Mouse (Mus musculus) forebrain, embryonic 10.5 days (tissue): ENCODE measurements around the gene Ceacam15. TPM values are rescaled to one million over a fixed set of nuclear protein-coding genes. Genes with fewer than 3 reads are reported as not detected.
"Not testable (repeated sequence)": the region's sequence is repeated elsewhere in the genome, so short reads cannot be mapped to it uniquely, and the experiment has no call there.

Experiments
- DNase-seq: peaks from one replicate; pipeline ENCODE4 v3.0.0-alpha.2; 2017; ENCODE audit warnings: low spot score; ENCODE audit errors: extremely low spot score
- H3K27ac ChIP-seq: fragments of 300-500 bp; sonication (generic); 2 replicates; pipeline ENCODE4 v1.5.1; 2016; ENCODE audit warnings: mild to moderate bottlenecking
- H3K27me3 ChIP-seq: fragments of 300-500 bp; sonication (generic); 2 replicates; pipeline ENCODE4 v1.6.1; 2016; ENCODE audit warnings: mild to moderate bottlenecking; ENCODE audit not compliant: poor library complexity, severe bottlenecking
- H3K36me3 ChIP-seq: fragments of 300-500 bp; sonication (generic); replicated peaks from 2 replicates; pipeline ENCODE4 v1.6.1; 2016; ENCODE audit warnings: mild to moderate bottlenecking, moderate library complexity
- H3K4me1 ChIP-seq: fragments of 300-500 bp; sonication (generic); 2 replicates; pipeline ENCODE4 v1.6.1; 2016
- H3K4me3 ChIP-seq: fragments of 300-500 bp; sonication (generic); 2 replicates; pipeline ENCODE4 v1.5.1; 2016; ENCODE audit warnings: mild to moderate bottlenecking, moderate library complexity
- H3K9me3 ChIP-seq: fragments of 300-500 bp; sonication (generic); 2 replicates; pipeline ENCODE4 v1.6.1; 2016; ENCODE audit warnings: mild to moderate bottlenecking, moderate library complexity
- WGBS: fragments of 180-500 bp; shearing (Covaris S2); methylation state at CpG from one replicate; pipeline ENCODE4 v1.1.7; 2016; 5-methylcytosine and 5-hydroxymethylcytosine counted together
- polyA plus RNA-seq: library from polyadenylated mRNA; unstranded; fragments of >200 nt; fragmentation: Nextera tagmentation; extraction: Ambion mirVana; gene quantifications from 2 replicates; pipeline ENCODE4 v1.2.1, GENCODE M21; 2016

Gene Ceacam15
- not detected in 2 replicates for polyA plus RNA-seq

DNA sequence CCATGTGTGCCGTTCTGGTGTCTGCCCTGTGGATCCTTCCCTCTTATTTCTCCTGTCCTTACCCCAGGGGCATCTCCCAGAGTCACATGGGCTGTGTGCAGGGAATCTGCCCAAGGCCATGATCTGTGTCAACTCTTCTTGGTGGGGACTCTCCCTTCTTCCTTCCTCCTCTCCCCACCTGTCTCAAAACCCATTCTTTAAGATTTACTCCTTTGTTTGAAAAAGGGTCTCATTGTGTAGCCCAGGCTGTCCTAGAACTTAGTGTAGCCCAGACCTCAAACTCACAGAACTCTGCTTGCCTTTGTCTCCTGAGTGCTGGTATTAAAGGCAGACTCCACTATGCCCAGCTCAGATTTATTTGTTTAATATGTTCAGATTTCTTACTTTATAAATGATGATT is at the start of gene Ceacam15:
Ceacam15 (minus strand) TSS at position 101 of the 400 bp plus-strand sequence.
- Histone ChIP-seq H3K27me3 (no peaks in the 10 kb centered on the region), H3K4me1 (no peaks in the 10 kb centered on the region), H3K4me3 (no peak within 1 kb of the TSS), H3K9me3 (no peaks in the 10 kb centered on the region), H3K27ac (no peak within 1 kb of the TSS), H3K36me3 (no peaks in the 10 kb centered on the region)
- DNase-seq, result no peak
- 72% methylated on average over 1 of the region's 1 CpGs for WGBS

DNA sequence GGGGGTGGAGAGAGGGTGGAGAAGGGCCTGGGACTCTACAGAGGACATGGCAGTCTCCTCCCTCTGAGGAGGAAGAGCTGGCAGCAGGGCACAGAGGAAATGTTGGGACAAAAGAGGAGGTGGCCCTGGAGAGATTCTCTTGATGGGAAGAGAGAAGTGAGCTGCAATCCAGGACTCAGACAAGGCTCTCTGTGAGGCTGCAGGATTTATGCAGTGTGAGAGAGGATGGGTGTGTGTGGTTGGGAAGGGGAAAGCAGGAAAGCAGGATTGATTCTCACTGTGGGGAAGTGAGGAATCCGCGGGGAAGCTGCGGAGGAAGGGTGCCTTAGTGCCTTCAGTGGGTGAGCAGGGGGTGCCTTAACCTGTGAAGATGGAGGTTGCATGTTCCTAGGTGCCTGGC is 47.0 kb upstream of the Ceacam15 start:
- not testable (repeated sequence) for H3K27ac ChIP-seq, H3K4me3 ChIP-seq, H3K4me1 ChIP-seq, DNase-seq, H3K9me3 ChIP-seq, H3K36me3 ChIP-seq, H3K27me3 ChIP-seq
- 72% methylated on average over 3 of the region's 3 CpGs for WGBS

DNA sequence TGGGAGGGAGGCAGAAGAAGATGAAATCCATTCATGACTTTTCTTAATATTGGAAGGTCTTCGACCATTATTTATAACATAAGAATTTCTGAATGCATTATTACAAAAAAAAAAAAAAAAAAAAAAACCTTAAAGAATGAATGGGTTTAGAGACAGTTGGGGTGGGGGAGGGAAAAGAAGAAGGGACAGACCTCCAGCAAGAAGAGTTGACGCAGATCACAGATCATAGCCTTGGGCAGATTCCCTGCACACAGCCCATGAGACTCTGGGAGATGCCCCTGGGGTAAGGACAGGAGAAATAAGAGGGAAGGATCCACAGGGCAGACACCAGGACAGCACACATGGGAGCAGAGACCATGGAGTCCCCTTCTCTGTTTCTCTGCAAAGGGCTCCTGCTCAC is 46.1 kb upstream of the Ceacam15 start, which contains the start of gene Ceacam9:
Ceacam9 (plus strand) TSS at position 301 of the 400 bp plus-strand sequence.
- Histone ChIP-seq H3K27me3 (no peaks in the 10 kb centered on the region), H3K36me3 (no peaks in the 10 kb centered on the region), H3K27ac (no peak within 1 kb of the TSS), H3K9me3 (no peaks in the 10 kb centered on the region), H3K4me3 (no peak within 1 kb of the TSS), H3K4me1 (peaks cover 2% of the 10 kb centered on the region; the same call in 1 of the 2 replicates)
- no peak for DNase-seq
- WGBS, result 86% methylated on average over 2 of the region's 2 CpGs

DNA sequence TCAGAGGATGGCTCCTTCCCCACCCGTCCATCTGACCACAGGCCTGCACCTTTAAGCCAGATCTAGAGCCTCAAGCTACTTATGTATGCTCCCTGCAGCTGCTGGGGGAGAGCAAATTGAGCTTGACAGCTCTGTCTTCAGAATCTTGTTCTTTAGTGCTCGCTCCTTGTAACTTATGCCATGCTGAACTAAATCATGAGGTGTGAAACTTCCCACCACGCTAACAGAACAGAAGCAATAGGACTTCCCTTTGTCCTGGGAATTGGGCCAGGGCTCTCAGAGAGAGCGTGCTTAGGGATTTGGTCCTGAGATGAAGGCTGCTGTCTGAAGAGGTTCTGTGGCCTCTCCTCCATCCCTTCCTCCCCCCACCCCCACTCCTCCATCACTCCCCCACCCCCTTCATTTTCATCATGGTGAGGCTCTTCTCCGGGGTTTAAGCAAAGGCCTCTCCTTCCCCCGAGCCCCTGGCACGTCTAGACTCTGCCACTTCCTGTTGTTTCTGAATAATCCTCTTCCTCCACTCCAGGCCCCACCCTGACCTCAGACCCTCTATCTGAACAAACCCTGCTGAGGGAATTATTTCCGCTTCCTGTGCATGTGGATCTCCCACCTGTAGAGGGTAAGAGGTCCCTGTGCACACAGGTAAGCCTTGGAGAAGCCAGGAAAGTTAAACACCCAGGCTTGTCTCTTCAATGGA is 41.1 kb upstream of the Ceacam15 start:
- WGBS, result 49% methylated on average over 8 of the region's 8 CpGs

DNA sequence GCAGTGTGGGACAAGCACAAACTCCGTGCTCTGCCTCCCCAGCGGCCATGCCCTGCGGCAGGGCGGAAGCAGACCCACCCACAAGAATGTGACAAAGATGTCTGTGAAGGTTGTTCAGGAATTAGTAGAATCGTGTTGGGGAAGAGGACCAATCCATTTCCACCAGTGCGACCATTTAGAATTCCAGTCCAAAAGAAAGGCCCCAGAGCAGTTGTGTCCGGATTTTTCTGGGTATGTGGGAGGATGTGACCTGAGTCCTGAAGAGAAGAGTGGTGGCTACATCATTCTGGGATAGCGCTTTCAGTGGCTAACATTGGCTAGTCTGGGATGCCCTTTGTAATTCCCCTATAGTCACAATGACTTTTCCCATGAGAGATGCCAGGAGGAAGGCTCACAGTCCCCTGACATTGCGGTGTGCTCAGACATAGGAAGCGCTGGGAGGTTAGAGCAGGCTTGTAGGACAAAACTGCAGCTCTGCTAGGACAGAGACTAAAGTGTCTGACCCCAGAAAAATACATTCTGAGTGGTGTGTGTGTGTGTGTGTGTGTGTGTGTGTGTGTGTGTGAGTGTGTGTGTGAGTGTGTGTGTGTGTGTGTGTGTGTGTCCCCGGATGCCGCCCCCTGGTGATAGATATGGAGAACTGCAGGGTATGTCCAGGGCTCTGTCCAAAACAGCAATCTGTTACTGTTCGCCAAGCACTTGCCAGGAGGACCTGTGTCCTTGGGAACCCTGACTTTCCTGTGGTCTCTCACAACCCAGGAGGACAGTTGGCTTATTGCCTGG is 37.3 kb upstream of the Ceacam15 start:
- Histone ChIP-seq H3K36me3 (no peaks in the 10 kb centered on the region), H3K27ac (no peak overlapping the region), H3K4me1 (peaks cover 10% of the 10 kb centered on the region), H3K9me3 (no peaks in the 10 kb centered on the region), H3K27me3 (peaks cover 6% of the 10 kb centered on the region; the same call in 1 of the 2 replicates), H3K4me3 (no peak overlapping the region)
- 83% methylated on average over 13 of the region's 13 CpGs for WGBS
- no peak for DNase-seq

More for the DNA sequence above, 41.1 kb upstream of the Ceacam15 start:
- H3K36me3 ChIP-seq, H3K9me3 ChIP-seq, H3K27me3 ChIP-seq, H3K4me1 ChIP-seq, H3K4me3 ChIP-seq, DNase-seq: not testable (repeated sequence)
- H3K27ac ChIP-seq, result 0 out of 2 replicates have a peak overlapping the region, but pooled peaks have one; percentile 13

DNA sequence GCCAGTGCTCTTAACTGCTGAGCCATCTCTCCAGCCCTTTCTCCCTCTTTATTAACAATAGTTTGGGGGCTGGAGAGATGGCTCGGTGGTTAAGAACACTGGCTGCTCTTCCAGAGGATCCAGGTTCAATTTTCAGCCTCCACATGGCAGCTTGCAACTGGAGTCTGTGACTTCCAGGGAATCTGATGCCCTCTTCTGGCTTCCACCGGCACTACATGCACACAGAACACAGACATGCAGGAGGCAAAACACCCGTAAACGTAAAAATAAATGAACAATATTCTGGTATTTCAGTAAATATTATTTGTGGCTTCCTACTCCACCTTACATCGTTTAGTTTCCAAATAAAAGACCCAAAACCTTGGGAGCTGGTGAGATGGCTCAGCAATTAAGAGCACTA is 35.1 kb upstream of the Ceacam15 start:
- no peaks in the 10 kb centered on the region for H3K9me3 ChIP-seq
- H3K36me3 ChIP-seq, result no peaks in the 10 kb centered on the region
- H3K4me1 ChIP-seq, result peaks cover 3% of the 10 kb centered on the region
- H3K4me3 ChIP-seq, result no peak overlapping the region
- H3K27me3 ChIP-seq, result peaks cover 16% of the 10 kb centered on the region; the same call in 1 of the 2 replicates
- DNase-seq, result no peak
- WGBS, result 78% methylated on average over 5 of the region's 5 CpGs
- no peak overlapping the region for H3K27ac ChIP-seq

DNA sequence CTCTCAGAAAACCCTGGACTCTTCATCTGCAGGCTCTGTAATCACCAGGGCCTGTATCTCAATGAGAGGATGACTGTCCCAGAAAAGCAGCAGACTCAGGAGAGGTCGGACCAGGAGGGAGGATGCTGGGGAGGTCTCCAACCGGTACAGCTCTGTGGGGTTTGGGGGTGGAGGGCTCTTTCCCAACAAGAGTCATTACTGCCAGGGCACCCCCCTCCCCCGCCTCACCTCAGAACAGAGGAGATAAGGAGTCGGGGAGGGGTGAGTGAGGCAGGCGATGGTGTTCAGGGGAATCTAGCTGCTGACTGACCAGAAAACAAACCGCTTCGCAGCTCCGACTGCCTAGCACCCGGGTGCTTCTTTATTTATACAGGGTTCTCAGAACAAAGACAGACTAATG is 32.7 kb upstream of the Ceacam15 start:
- DNase-seq, result no peak
- Histone ChIP-seq H3K9me3 (no peaks in the 10 kb centered on the region), H3K4me3 (no peak overlapping the region), H3K4me1 (peaks cover 3% of the 10 kb centered on the region), H3K27ac (no peak overlapping the region), H3K27me3 (peaks cover 16% of the 10 kb centered on the region; the same call in 1 of the 2 replicates), H3K36me3 (no peaks in the 10 kb centered on the region)
- 21% methylated on average over 9 of the region's 9 CpGs for WGBS

DNA sequence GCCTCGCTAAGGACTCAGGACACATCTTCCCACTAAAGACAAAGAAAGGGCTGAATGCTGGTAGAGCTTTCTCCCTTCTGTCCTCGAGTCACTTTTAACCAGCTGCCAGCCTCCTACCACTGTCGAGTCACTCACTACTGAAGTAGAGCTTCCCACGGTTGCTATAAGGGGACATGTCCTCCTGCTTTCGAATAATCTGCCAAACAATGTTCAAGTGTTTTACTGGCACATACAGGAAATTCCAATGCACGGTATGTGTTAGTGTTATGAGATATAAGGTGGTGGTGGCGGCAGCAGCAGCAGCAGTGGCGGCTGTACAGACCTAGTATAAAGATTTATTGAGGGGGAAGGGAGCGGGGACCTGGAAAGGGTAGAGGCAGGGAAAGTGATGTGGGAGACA is 30.9 kb upstream of the Ceacam15 start:
- no peak overlapping the region for H3K27ac ChIP-seq
- H3K9me3 ChIP-seq, result no peaks in the 10 kb centered on the region
- DNase-seq, result no peak
- H3K4me3 ChIP-seq, result no peak overlapping the region
- peaks cover 16% of the 10 kb centered on the region; the same call in 1 of the 2 replicates for H3K27me3 ChIP-seq
- no peaks in the 10 kb centered on the region for H3K36me3 ChIP-seq
- peaks cover 3% of the 10 kb centered on the region for H3K4me1 ChIP-seq
- 75% methylated on average over 9 of the region's 9 CpGs for WGBS

DNA sequence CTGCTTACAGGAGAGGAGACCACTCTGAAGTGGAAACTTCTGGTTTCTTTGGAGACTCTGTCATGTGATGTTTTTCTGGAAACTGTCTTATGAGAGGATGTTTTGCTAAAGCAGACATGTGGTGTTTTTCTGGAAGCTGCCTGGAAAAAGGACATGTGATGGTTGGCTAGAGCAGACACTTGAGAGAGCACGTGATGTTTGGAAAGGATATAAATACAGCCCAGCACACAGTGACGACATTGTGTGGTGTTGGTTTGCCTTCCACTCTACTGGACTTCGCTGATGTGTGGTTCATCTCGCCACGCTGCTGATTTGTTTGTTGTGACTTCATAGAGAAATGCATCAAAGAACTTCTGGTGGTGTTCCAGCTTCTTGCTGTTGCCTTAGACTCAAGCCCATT is 25.1 kb upstream of the Ceacam15 start:
- no peak for DNase-seq
- no peak overlapping the region for H3K4me3 ChIP-seq
- no peaks in the 10 kb centered on the region for H3K4me1 ChIP-seq
- H3K27me3 ChIP-seq, result no peaks in the 10 kb centered on the region
- no peaks in the 10 kb centered on the region for H3K9me3 ChIP-seq
- 92% methylated on average over 5 of the region's 5 CpGs for WGBS
- no peak overlapping the region for H3K27ac ChIP-seq
- H3K36me3 ChIP-seq, result no peaks in the 10 kb centered on the region

DNA sequence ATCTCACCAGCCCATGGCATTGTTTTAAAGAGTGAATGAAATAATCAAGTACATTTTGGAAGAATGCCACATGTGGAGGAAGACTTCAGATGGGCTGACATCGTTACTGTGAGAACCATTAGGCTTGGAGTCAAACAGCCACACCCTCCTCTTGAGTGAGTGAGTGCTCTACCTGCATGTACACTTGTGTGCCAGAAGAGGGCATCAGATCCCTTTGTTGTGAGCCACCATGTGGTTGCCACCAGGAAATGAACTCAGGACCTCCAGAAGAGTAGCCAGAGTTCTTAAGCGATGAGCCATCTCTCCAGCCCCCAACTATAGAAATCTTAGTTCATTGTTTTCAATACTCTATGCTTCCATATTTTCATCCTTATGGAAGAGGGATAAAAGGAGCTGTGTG is 23.5 kb upstream of the Ceacam15 start:
- Histone ChIP-seq H3K4me1 (no peaks in the 10 kb centered on the region), H3K4me3 (no peak overlapping the region), H3K27ac (no peak overlapping the region), H3K27me3 (no peaks in the 10 kb centered on the region), H3K9me3 (no peaks in the 10 kb centered on the region), H3K36me3 (no peaks in the 10 kb centered on the region)
- DNase-seq, result no peak
- WGBS, result 54% methylated on average over 2 of the region's 2 CpGs

DNA sequence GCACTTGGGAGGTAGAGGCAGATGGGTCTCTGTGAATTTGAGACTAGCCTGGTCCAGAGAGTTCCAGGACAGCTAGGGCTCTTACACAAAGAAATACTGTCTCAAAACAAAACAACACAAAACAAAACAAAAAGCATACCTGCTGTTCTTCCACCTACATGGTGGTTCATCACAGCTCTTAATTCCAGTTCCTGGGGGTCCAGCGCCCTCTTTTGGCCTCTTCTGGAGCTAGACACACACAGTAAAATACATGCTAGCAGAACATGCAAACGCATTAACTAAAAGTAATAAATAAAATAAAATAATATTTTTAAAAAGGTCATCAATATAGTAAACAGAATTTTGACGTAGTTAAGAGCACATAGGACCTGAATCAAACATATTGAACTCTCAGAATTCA is 19.5 kb upstream of the Ceacam15 start:
- Histone ChIP-seq H3K27ac (no peak overlapping the region), H3K36me3 (no peaks in the 10 kb centered on the region), H3K4me3 (no peak overlapping the region), H3K27me3 (no peaks in the 10 kb centered on the region), H3K9me3 (0 out of 2 replicates have a peak, but pooled peaks cover 4% of the 10 kb centered on the region), H3K4me1 (no peaks in the 10 kb centered on the region)
- 44% methylated on average over 3 of the region's 3 CpGs for WGBS
- DNase-seq, result no peak

DNA sequence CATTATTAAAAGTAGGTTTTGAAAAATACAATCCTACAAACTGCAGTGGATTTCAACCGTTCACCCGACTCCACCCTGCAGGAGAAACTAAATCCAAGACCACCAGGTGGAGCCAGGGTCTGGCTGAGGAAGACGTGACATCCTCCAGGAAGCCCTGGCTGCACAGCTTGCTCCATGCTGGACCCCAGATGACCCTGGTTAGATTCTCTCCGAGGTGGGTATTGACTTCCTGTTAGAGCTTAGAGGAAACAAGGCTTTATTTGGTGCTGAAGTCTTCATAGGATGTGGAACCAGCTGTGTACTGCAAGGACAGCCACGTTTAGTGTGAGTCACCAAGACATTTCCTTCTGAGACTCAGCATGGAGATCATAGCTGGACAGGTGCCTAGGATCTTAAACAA is 13.7 kb upstream of the Ceacam15 start:
- Histone ChIP-seq H3K4me1 (no peaks in the 10 kb centered on the region), H3K4me3 (no peak overlapping the region), H3K27me3 (no peaks in the 10 kb centered on the region), H3K27ac (no peak overlapping the region), H3K36me3 (no peaks in the 10 kb centered on the region), H3K9me3 (peaks cover 12% of the 10 kb centered on the region; the same call in 1 of the 2 replicates)
- WGBS, result 80% methylated on average over 5 of the region's 5 CpGs
- no peak for DNase-seq

DNA sequence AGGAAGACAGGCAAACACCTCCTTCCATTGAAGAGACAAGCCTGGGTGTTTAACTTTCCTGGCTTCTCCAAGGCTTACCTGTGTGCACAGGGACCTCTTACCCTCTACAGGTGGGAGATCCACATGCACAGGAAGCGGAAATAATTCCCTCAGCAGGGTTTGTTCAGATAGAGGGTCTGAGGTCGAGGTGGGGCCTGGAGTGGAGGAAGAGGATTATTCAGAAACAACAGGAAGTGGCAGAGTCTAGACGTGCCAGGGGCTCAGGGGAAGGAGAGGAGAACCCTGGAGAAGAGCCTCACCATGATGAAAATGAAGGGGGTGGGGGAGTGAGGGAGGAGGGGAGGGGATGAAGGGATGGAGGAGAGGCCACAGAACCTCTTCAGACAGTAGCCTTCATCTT is 4.7 kb upstream of the Ceacam15 start:
- H3K9me3 ChIP-seq, H3K27me3 ChIP-seq, H3K4me1 ChIP-seq, H3K27ac ChIP-seq, DNase-seq, H3K4me3 ChIP-seq, H3K36me3 ChIP-seq: not testable (repeated sequence)
- 74% methylated on average over 3 of the region's 3 CpGs for WGBS
